Mouse (Mus musculus) erythroid progenitor cell, adult 5-6 weeks (primary cell): ENCODE measurements around the gene Adamts17. TPM values are rescaled to one million over a fixed set of nuclear protein-coding genes. Genes with fewer than 3 reads are reported as not detected.

Source experiments
- ATAC-seq: replicated peaks from 2 replicates; pipeline ENCODE4 v1.8.0; 2016; ENCODE audit warnings: moderate number of reproducible peaks, mild to moderate bottlenecking, moderate TSS enrichment, inconsistent platforms; ENCODE audit not compliant: poor library complexity, low FRiP score, severe bottlenecking
- total RNA-seq, 2 experiments: library from RNA; stranded (forward) in 1 of 2; stranded (reverse) in 1 of 2; fragments of 150-400 nt in 1 of 2; fragments of 186-747, 209-891 nt in 1 of 2; gene quantifications; 2 replicates each; pipeline versions ENCODE4 v1.2.3 to v1.2.4; 2015 to 2017; ENCODE audit warnings: low replicate concordance in 2 of 2

The Adamts17 gene
- total RNA-seq, 2 experiments from 2014 or later, result not detected

GRCm38 (mm10) chr7:67149707-67150106, 310.2 kb downstream of the Adamts17 start:
- ATAC-seq, result no peak

DNA sequence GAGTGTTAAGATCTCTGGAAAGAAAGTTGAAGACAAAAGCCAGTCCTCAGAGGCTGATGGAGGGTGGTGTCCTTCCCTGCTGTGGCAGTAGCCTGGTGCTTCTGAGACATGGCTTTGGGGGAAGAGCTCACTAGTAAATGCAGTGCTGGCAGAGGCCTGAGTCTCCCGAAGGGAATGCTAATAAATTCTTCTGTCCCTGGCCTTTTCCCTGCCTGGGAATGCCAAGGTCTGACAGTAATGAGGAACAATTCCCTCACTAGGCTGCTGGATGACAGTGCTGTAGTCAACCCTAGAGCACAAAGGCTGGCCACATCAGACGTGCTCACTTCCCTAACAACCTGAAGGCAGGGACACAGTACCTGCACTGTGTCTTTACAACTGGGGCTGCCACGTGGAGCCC, 313.1 kb downstream of the Adamts17 start:
- ATAC-seq, result no peak

DNA sequence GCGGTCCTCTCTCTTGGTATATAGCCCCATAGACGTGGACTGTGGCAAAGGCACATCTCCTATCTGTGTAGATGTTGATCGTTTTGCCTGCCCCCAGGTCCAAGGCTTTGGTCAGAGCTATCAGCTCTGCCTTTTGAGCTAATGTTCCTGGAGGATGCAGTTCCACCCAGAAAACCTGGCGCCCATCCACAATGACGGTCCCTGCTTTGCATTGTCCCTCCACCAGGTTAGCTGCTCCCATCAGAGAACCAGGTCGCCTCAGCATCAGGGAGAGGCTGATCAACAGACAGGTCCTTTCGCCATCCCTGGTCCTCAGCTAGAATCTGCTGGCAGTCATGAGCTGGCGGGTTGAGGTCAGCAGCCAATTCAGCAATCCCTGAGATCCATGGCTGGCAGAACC, 322.6 kb downstream of the Adamts17 start:
- ATAC-seq, result no peak

- ATAC-seq, result no peak
These were observed 328.8 kb downstream of the Adamts17 start for GRCm38 (mm10) chr7:67168288-67168687.

- ATAC-seq, result no peak
These were observed 329.4 kb downstream of the Adamts17 start for GRCm38 (mm10) chr7:67168763-67169569.

GRCm38 (mm10) chr7:67173522-67174195, 334.1 kb downstream of the Adamts17 start:
- no peak for ATAC-seq

DNA sequence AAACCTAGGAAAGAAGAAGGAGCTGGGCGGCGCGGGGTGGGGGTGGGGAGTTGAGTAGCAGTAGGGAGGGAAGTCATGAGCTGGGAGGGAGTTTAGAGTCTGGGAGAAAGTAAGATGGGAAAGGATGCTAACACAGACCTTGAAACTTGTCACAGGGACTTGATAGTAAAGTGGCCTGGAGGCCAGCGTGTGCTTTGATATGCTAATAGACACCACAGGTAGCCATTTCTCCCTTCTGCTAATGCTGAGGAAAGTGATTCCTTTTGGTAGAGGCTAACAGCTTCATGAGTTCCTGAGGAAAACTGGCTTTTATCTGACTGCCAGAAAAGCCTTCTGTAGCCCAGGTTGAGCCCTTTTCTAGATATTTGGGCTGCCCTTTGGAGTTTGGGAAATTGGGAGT, 344.3 kb downstream of the Adamts17 start:
- ATAC-seq, result no peak

GRCm38 (mm10) chr7:67199412-67199811, 359.9 kb downstream of the Adamts17 start:
- ATAC-seq, result 0 out of 2 replicates have a peak, but pooled peaks have one; percentile 63

Other genes with a start within 250 kb of the Adamts17 start
- 2.9 and 5.0 TPM in 2 replicates for gene Asb7, start 150.1 kb upstream of the Adamts17 start, total RNA-seq (2015; ENCODE audit: low replicate concordance)
- 1.4 and 1.7 TPM in 2 replicates for gene Asb7, start 150.1 kb upstream of the Adamts17 start, total RNA-seq (2017; ENCODE audit: low replicate concordance)
- gene Lins1, start 149.8 kb upstream of the Adamts17 start, total RNA-seq (2015; ENCODE audit: low replicate concordance), result 1.8 TPM in 1 of 2 replicates, not detected in the other
- 6.1 TPM in 1 of 2 replicates, not detected in the other for gene Lins1, start 149.8 kb upstream of the Adamts17 start, total RNA-seq (2017; ENCODE audit: low replicate concordance)
- not detected in 2 replicates for gene Cers3, start 96.2 kb upstream of the Adamts17 start, total RNA-seq (2015; ENCODE audit: low replicate concordance)
- not detected in 2 replicates for gene Cers3, start 96.2 kb upstream of the Adamts17 start, total RNA-seq (2017; ENCODE audit: low replicate concordance)